Mouse (Mus musculus): ENCODE measurements around the gene Mctp2. TPM values are rescaled to one million over a fixed set of nuclear protein-coding genes. Genes with fewer than 3 reads are reported as not detected.

The Mctp2 gene
- polyA plus RNA-seq, 1 experiment from 2014 or later, result 4.1 TPM

GRCm38 (mm10) chr7:72231182-72231877, 75.1 kb downstream of the Mctp2 start:
- Histone ChIP-seq H3K9me3 (replicated peaks; ENCODE audit: low read length) (no peaks in the 10 kb centered on the region), H3K9ac (ENCODE audit: low read depth, low read length) (no peak overlapping the region), H3K4me1 (replicated peaks; ENCODE audit: insufficient read depth, low read length) (no peaks in the 10 kb centered on the region), H3K4me2 (ENCODE audit: low read length) (no peak overlapping the region), H3K27me3 (ENCODE audit: insufficient read depth, low read length) (no peaks in the 10 kb centered on the region), H3K36me3 (ENCODE audit: insufficient read depth, low read length) (no peaks in the 10 kb centered on the region), H3K4me3 (replicated peaks; ENCODE audit: low read depth, low read length) (no peak overlapping the region), H3K27ac (no peak overlapping the region)
- 39% methylated on average over 7 of the region's 7 CpGs for WGBS
- ATAC-seq (replicated peaks; ENCODE audit: low FRiP score, low read depth) (0 out of 2 replicates have a peak, but pooled peaks have one; percentile 36), DNase-seq (ENCODE audit: low spot score) (no peak)
- no peak for TF ChIP-seq CTCF (IDR thresholded peaks at IDR 0.05; ENCODE audit: low read depth)

- no peaks in the 10 kb centered on the region for H3K9me3 ChIP-seq (replicated peaks; ENCODE audit: low read length)
- H3K4me2 ChIP-seq (ENCODE audit: low read length), result no peak overlapping the region
- DNase-seq (ENCODE audit: low spot score) (no peak), ATAC-seq (replicated peaks; ENCODE audit: low FRiP score, low read depth) (no peak)
- no peaks in the 10 kb centered on the region for H3K4me1 ChIP-seq (replicated peaks; ENCODE audit: insufficient read depth, low read length)
- H3K4me3 ChIP-seq (replicated peaks; ENCODE audit: low read depth, low read length), result no peak overlapping the region
- no peak for TF ChIP-seq CTCF (IDR thresholded peaks at IDR 0.05; ENCODE audit: low read depth)
- H3K9ac ChIP-seq (ENCODE audit: low read depth, low read length), result no peak overlapping the region
- no peak overlapping the region for H3K27ac ChIP-seq
- H3K27me3 ChIP-seq (ENCODE audit: insufficient read depth, low read length), result no peaks in the 10 kb centered on the region
- H3K36me3 ChIP-seq (ENCODE audit: insufficient read depth, low read length), result no peaks in the 10 kb centered on the region
- 50% methylated on average over 7 of the region's 7 CpGs for WGBS
Observed at GRCm38 (mm10) chr7:72229925-72230324, 76.5 kb downstream of the Mctp2 start.

GRCm38 (mm10) chr7:72223558-72223957, 82.8 kb downstream of the Mctp2 start:
- Histone ChIP-seq H3K27me3 (ENCODE audit: insufficient read depth, low read length) (no peaks in the 10 kb centered on the region), H3K9ac (ENCODE audit: low read depth, low read length) (no peak overlapping the region), H3K27ac (0 out of 2 replicates have a peak overlapping the region, but pooled peaks have one; percentile 31), H3K4me2 (ENCODE audit: low read length) (no peak overlapping the region), H3K4me1 (replicated peaks; ENCODE audit: insufficient read depth, low read length) (0 out of 2 replicates have a peak, but pooled peaks cover 3% of the 10 kb centered on the region), H3K36me3 (ENCODE audit: insufficient read depth, low read length) (no peaks in the 10 kb centered on the region), H3K4me3 (replicated peaks; ENCODE audit: low read depth, low read length) (no peak overlapping the region), H3K9me3 (replicated peaks; ENCODE audit: low read length) (no peaks in the 10 kb centered on the region)
- ATAC-seq (replicated peaks; ENCODE audit: low FRiP score, low read depth), result no peak
- TF ChIP-seq CTCF (IDR thresholded peaks at IDR 0.05; ENCODE audit: low read depth), result no peak
- 37% methylated on average over 5 of the region's 5 CpGs for WGBS
- DNase-seq (ENCODE audit: low spot score), result peak; percentile 60

- H3K4me3 ChIP-seq (replicated peaks; ENCODE audit: low read depth, low read length), result no peak overlapping the region
- 0 out of 2 replicates have a peak overlapping the region, but pooled peaks have one; percentile 31 for H3K27ac ChIP-seq
- no peaks in the 10 kb centered on the region for H3K36me3 ChIP-seq (ENCODE audit: insufficient read depth, low read length)
- H3K9ac ChIP-seq (ENCODE audit: low read depth, low read length), result no peak overlapping the region
- peak; percentile 82 for DNase-seq (ENCODE audit: low spot score)
- 45% methylated on average over 8 of the region's 8 CpGs for WGBS
- TF ChIP-seq CTCF (IDR thresholded peaks at IDR 0.05; ENCODE audit: low read depth), result peak; percentile 58
- no peak for ATAC-seq (replicated peaks; ENCODE audit: low FRiP score, low read depth)
- H3K4me1 ChIP-seq (replicated peaks; ENCODE audit: insufficient read depth, low read length), result 0 out of 2 replicates have a peak, but pooled peaks cover 3% of the 10 kb centered on the region
- no peaks in the 10 kb centered on the region for H3K27me3 ChIP-seq (ENCODE audit: insufficient read depth, low read length)
- H3K9me3 ChIP-seq (replicated peaks; ENCODE audit: low read length), result no peaks in the 10 kb centered on the region
- H3K4me2 ChIP-seq (ENCODE audit: low read length), result no peak overlapping the region
Observed at GRCm38 (mm10) chr7:72222532-72222931, 83.9 kb downstream of the Mctp2 start.

- no peaks in the 10 kb centered on the region for H3K27me3 ChIP-seq (ENCODE audit: insufficient read depth, low read length)
- H3K9ac ChIP-seq (ENCODE audit: low read depth, low read length), result no peak overlapping the region
- 32% methylated on average over 7 of the region's 7 CpGs for WGBS
- ATAC-seq (replicated peaks; ENCODE audit: low FRiP score, low read depth), result no peak
- no peak for TF ChIP-seq CTCF (IDR thresholded peaks at IDR 0.05; ENCODE audit: low read depth)
- H3K4me3 ChIP-seq (replicated peaks; ENCODE audit: low read depth, low read length), result no peak overlapping the region
- H3K4me1 ChIP-seq (replicated peaks; ENCODE audit: insufficient read depth, low read length), result 0 out of 2 replicates have a peak, but pooled peaks cover 8% of the 10 kb centered on the region
- no peaks in the 10 kb centered on the region for H3K36me3 ChIP-seq (ENCODE audit: insufficient read depth, low read length)
- H3K4me2 ChIP-seq (ENCODE audit: low read length), result no peak overlapping the region
- peak; percentile 53 for DNase-seq (ENCODE audit: low spot score)
- no peak overlapping the region for H3K27ac ChIP-seq
- H3K9me3 ChIP-seq (replicated peaks; ENCODE audit: low read length), result no peaks in the 10 kb centered on the region
Observed at GRCm38 (mm10) chr7:72218048-72218447, 88.4 kb downstream of the Mctp2 start.

GRCm38 (mm10) chr7:72215563-72216215, 90.7 kb downstream of the Mctp2 start:
- ATAC-seq (replicated peaks; ENCODE audit: low FRiP score, low read depth), result peak; percentile 49; the same call in 1 of the 2 replicates
- Histone ChIP-seq H3K27ac (0 out of 2 replicates have a peak overlapping the region, but pooled peaks have one; percentile 65), H3K36me3 (ENCODE audit: insufficient read depth, low read length) (no peaks in the 10 kb centered on the region), H3K9ac (ENCODE audit: low read depth, low read length) (no peak overlapping the region), H3K27me3 (ENCODE audit: insufficient read depth, low read length) (no peaks in the 10 kb centered on the region), H3K4me2 (ENCODE audit: low read length) (no peak overlapping the region), H3K9me3 (replicated peaks; ENCODE audit: low read length) (no peaks in the 10 kb centered on the region), H3K4me3 (replicated peaks; ENCODE audit: low read depth, low read length) (no peak overlapping the region), H3K4me1 (replicated peaks; ENCODE audit: insufficient read depth, low read length) (0 out of 2 replicates have a peak, but pooled peaks cover 5% of the 10 kb centered on the region)
- no peak for TF ChIP-seq CTCF (IDR thresholded peaks at IDR 0.05; ENCODE audit: low read depth)
- 42% methylated on average over 5 of the region's 5 CpGs for WGBS
- peak; percentile 86 for DNase-seq (ENCODE audit: low spot score)

Measured in kidney, postnatal 0 days (tissue).